In genomic region chr8:70775851-70776495, GRCm38 (mm10) we compare ENCODE assay signal across 1 mouse cellular context.
TF ChIP-seq lines count a peak whose summit lies in the region.

No protein-coding gene starts in this region.

TF ChIP-seq in MEL, 35 proteins besides CTCF, POLR2A, EP300 and RAD21:
- 0 out of 2 replicates have a peak, but pooled peaks have one; percentile 77 for TF ChIP-seq MAZ (IDR thresholded peaks at IDR 0.05; ENCODE audit: low read depth, low read length)
- peak; percentile 2; the same call in 1 of the 2 replicates for TF ChIP-seq MAX (IDR thresholded peaks at IDR 0.05; ENCODE audit: low read length)
- TF ChIP-seq TCF12 (IDR thresholded peaks at IDR 0.05; ENCODE audit: low read depth, low read length): no peak
- no peak for TF ChIP-seq POLR2AphosphoS5 (IDR thresholded peaks at IDR 0.05; ENCODE audit: borderline replicate concordance, low read depth, low read length)
